Mouse (Mus musculus) liver, embryonic 16.5 days (tissue): ENCODE data around the gene Vangl1. TPM values are rescaled to one million over a fixed set of nuclear protein-coding genes. Genes with fewer than 3 reads are reported as not detected.

Source experiments
- ATAC-seq: fragments of 200-750 bp; cut with Nextera tagmentation; 2 replicates; pipeline ENCODE4 v1.8.0; 2017; ENCODE audit warnings: low read depth, mild to moderate bottlenecking, moderate number of reproducible peaks, moderate library complexity
- H3K27ac ChIP-seq: fragments of 300-500 bp; sonication (generic); 2 replicates; pipeline ENCODE4 v1.5.1; 2014; ENCODE audit warnings: mild to moderate bottlenecking, low read length
- H3K27me3 ChIP-seq: fragments of 300-500 bp; sonication (generic); 2 replicates; pipeline ENCODE4 v1.6.1; 2014; ENCODE audit warnings: low read depth, low read length, mixed read lengths; ENCODE audit not compliant: control insufficient read depth, insufficient read depth
- H3K36me3 ChIP-seq: fragments of 300-500 bp; sonication (generic); 2 replicates; pipeline ENCODE4 v1.6.1; 2014; ENCODE audit warnings: mild to moderate bottlenecking; ENCODE audit not compliant: control insufficient read depth, insufficient read depth
- H3K4me1 ChIP-seq: fragments of 300-500 bp; sonication (generic); 2 replicates; pipeline ENCODE4 v1.6.1; 2014; ENCODE audit warnings: low read depth, low read length, mixed read lengths; ENCODE audit not compliant: control insufficient read depth
- H3K4me2 ChIP-seq: fragments of 300-500 bp; sonication (generic); 2 replicates; pipeline ENCODE4 v1.6.1; 2014; ENCODE audit warnings: low read depth, low read length, mixed read lengths
- H3K4me3 ChIP-seq: fragments of 300-500 bp; sonication (generic); 2 replicates; pipeline ENCODE4 v1.5.1; 2014; ENCODE audit warnings: low read depth, mild to moderate bottlenecking, low read length
- H3K9ac ChIP-seq: fragments of 300-500 bp; sonication (generic); 2 replicates; pipeline ENCODE4 v1.6.1; 2014; ENCODE audit warnings: low read depth, low read length
- H3K9me3 ChIP-seq: fragments of 300-500 bp; sonication (generic); replicated peaks from 2 replicates; pipeline ENCODE4 v1.6.1; 2016; ENCODE audit warnings: low read length; ENCODE audit not compliant: control insufficient read depth
- WGBS: fragments of 180-500 bp; shearing (Covaris S2); extraction: QIAGEN DNeasy Blood & Tissue Kit; methylation state at CpG from one replicate; pipeline ENCODE4 v1.1.7; 2014; ENCODE audit not compliant: insufficient replicate concordance; 5-methylcytosine and 5-hydroxymethylcytosine counted together
- polyA plus RNA-seq: library from polyadenylated mRNA; unstranded; fragments of >200 nt; fragmentation: Nextera tagmentation; extraction: Ambion mirVana; gene quantifications from 2 replicates; pipeline ENCODE4 v1.2.1, GENCODE M21; 2015

The Vangl1 gene
- polyA plus RNA-seq, 1 experiment from 2014 or later = 59.3 TPM

DNA sequence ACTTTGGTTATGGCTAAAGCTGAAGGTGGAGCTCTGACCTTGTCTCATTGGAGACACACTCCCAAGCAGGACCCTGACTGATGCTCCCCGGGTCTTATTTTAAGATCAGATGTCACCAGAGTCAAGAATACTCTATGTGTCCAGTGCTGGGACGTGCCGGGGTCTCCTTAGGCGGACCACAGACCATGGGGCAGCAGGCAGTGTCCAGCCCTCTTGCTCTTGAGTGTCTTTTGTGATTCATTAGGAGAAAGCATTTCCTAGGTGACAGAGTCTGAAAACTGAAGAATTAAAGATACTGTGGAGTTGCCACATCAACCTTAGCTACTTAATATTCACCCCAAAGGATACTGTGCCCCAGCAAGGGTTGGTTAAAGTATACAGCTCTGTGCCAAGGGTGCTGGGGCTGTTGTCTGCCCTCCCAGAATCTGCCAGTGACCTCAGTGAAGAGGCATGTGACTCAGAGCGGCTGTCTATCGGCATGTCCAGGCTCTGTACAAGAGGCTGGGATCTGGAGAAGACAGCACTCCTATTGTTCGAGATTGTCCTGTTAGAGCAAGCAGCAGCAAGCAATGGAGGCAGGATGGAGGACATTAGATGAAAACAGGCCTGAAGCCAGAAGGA lies 92.4 kb downstream of the Vangl1 start:
- ATAC-seq = no peak
- H3K27ac ChIP-seq = no peak overlapping the region
- H3K4me2 ChIP-seq = no peak overlapping the region
- H3K9ac ChIP-seq = no peak overlapping the region
- H3K36me3 ChIP-seq = no peaks in the 10 kb centered on the region
- no peaks in the 10 kb centered on the region for H3K4me1 ChIP-seq
- H3K27me3 ChIP-seq = no peaks in the 10 kb centered on the region
- 65% methylated on average over 7 of the region's 7 CpGs for WGBS
- no peak overlapping the region for H3K4me3 ChIP-seq
- H3K9me3 ChIP-seq = no peaks in the 10 kb centered on the region

DNA sequence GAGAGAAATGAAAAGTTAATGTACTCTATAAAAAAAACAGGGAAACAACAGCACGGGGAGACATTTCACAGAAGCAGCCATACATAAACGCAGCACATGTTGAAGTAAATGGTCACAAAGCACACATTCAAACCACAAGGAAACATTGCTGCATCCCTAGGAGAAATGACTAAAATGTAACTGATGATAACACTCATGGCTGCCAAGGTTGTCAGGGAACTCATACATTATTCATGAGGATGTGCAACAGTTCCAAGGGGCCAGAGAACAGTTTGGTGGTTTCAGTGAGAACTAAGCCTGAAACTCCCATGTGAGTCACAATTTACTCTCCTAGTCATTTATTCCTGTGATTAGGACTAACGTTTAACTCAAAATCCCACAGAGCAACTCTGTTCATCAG lies 96.3 kb downstream of the Vangl1 start:
- Histone ChIP-seq H3K9ac (no peak overlapping the region), H3K27ac (no peak overlapping the region), H3K36me3 (no peaks in the 10 kb centered on the region), H3K27me3 (no peaks in the 10 kb centered on the region), H3K9me3 (no peaks in the 10 kb centered on the region), H3K4me2 (no peak overlapping the region), H3K4me1 (no peaks in the 10 kb centered on the region), H3K4me3 (no peak overlapping the region)
- 64% methylated on average over 3 of the region's 3 CpGs for WGBS
- no peak for ATAC-seq

DNA sequence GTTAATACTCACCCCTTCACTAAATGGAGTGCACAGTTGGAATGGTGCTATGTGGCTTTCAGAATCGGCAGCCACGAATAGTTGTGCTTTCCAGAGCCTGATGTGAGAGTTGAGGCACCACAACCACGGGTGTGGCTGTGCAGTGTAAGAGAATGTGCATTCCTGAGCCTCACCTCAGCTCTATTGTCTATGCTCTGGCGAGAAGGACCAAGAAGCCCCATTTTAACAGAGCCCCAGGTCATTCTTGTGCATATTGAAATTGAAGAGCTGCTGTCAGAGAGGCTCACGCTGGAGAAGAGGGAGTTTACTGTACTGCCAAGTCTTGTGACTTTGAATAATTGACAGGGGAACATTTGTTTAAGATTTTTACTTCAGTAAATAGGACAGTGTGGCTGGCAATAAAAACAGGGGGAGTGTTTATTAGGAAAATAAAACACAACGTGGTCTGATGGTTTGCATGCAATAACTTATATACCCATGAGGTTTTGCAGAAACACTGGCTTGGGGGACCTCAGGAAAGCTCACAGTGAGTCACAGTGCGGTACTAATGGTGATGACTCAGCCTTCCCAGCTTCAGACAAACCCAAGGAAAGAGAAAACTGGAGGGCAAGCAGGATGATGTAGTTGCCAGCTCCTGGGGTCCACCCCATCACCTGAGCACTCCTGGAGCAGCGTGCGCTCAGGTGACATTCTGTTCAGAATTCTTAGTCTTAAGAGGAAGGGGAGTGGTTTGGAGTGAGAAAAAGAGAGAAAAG lies 100.5 kb downstream of the Vangl1 start:
- ATAC-seq = no peak
- Histone ChIP-seq H3K9ac (no peak overlapping the region), H3K4me3 (no peak overlapping the region), H3K4me1 (no peaks in the 10 kb centered on the region), H3K27ac (no peak overlapping the region), H3K9me3 (no peaks in the 10 kb centered on the region), H3K27me3 (no peaks in the 10 kb centered on the region), H3K36me3 (no peaks in the 10 kb centered on the region), H3K4me2 (no peak overlapping the region)
- 57% methylated on average over 9 of the region's 9 CpGs for WGBS

Other genes starting within 250 kb of the Vangl1 start
- gene Nhlh2, start 194.6 kb downstream of the Vangl1 start, polyA plus RNA-seq = not detected in 2 replicates
- gene Casq2, start 118.3 kb downstream of the Vangl1 start, polyA plus RNA-seq = 4.2 and 7.8 TPM in 2 replicates